Comparison of ENCODE assay signal across 19 mouse cellular contexts in genomic region chrX:159066212-159066611, GRCm38 (mm10).
A peak's percentile ranks its signal among the peaks of the same experiment; 100 is the strongest.
DNase-seq lines count a peak whose midpoint lies in the region; ATAC-seq and TF ChIP-seq lines count a peak whose summit lies in the region.
"Had no signal": no experiment of that assay in that cellular context is flagged by ENCODE, and none has a peak within 500 bp of the region (broad histone marks: within the 10 kb centered on the region; RNA-seq: fewer than 3 reads in every experiment).

No protein-coding gene starts in this region.

- no peaks in the 10 kb centered on the region for H3K4me1 ChIP-seq in forebrain, embryonic 16.5 days (replicated peaks; ENCODE audit: control insufficient read depth, insufficient read depth, low read length)
- no peaks in the 10 kb centered on the region for H3K4me1 ChIP-seq in forebrain, embryonic 15.5 days
- H3K4me1 ChIP-seq: embryonic facial prominence, embryonic 15.5 days had no signal

- H3K36me3 ChIP-seq in forebrain, embryonic 16.5 days (ENCODE audit: control insufficient read depth, insufficient read depth) = no peaks in the 10 kb centered on the region
- H3K36me3 ChIP-seq in forebrain, embryonic 15.5 days = no peaks in the 10 kb centered on the region
- H3K36me3 ChIP-seq: embryonic facial prominence, embryonic 15.5 days had no signal

- ATAC-seq in forebrain, embryonic 16.5 days = no peak
- no peak for ATAC-seq in forebrain, embryonic 15.5 days (replicated peaks)
- ATAC-seq: intestine, embryonic 16.5 days had no signal

- H3K27me3 ChIP-seq in forebrain, embryonic 16.5 days (replicated peaks; ENCODE audit: control insufficient read depth, insufficient read depth, low read length) = no peaks in the 10 kb centered on the region
- no peaks in the 10 kb centered on the region for H3K27me3 ChIP-seq in forebrain, embryonic 15.5 days
- H3K27me3 ChIP-seq: embryonic facial prominence, embryonic 15.5 days had no signal

- H3K9me3 ChIP-seq in forebrain, embryonic 16.5 days (ENCODE audit: control insufficient read depth, low read length) = no peaks in the 10 kb centered on the region
- H3K9me3 ChIP-seq in forebrain, embryonic 15.5 days = no peaks in the 10 kb centered on the region
- H3K9me3 ChIP-seq: embryonic facial prominence, embryonic 15.5 days had no signal

- H3K9ac ChIP-seq in forebrain, embryonic 16.5 days (replicated peaks; ENCODE audit: low read depth, low read length) = no peak overlapping the region
- no peak overlapping the region for H3K9ac ChIP-seq in forebrain, embryonic 15.5 days (replicated peaks)
- H3K9ac ChIP-seq: embryonic facial prominence, embryonic 15.5 days; hindbrain, embryonic 14.5 days had no signal

- H3K4me2 ChIP-seq in forebrain, embryonic 16.5 days (ENCODE audit: low read length) = no peak overlapping the region
- H3K4me2 ChIP-seq in forebrain, embryonic 15.5 days (replicated peaks) = no peak overlapping the region
- H3K4me2 ChIP-seq: embryonic facial prominence, embryonic 15.5 days; hindbrain, embryonic 14.5 days had no signal

- peak; percentile 79 for DNase-seq in brain, adult 2 months (ENCODE audit: low read depth, low spot score)
- peak; percentile 7 for DNase-seq in brain, embryonic 14.5 days (ENCODE audit: low read depth)
- DNase-seq in cerebellum, adult 18-20 months = peak; percentile 24 to 38
- DNase-seq in cerebellum, postnatal 10 days = peak; percentile 52 to 61
- DNase-seq in gastrocnemius, postnatal 36 days = no peak
- DNase-seq: adrenal gland, postnatal 10 days; embryo, embryonic 11 days; gastrocnemius, adult 2 months; gastrocnemius, postnatal 25 days; heart, adult 11 months; heart, postnatal 10 days; kidney, adult 8-10 months had no signal

- TF ChIP-seq POLR2A in brain, embryonic 14.5 days (IDR thresholded peaks at IDR 0.05; ENCODE audit: borderline replicate concordance, extremely low read depth, insufficient read depth, insufficient read length, poor library complexity, severe bottlenecking) = no peak

- no peak overlapping the region for H3K4me3 ChIP-seq in forebrain, embryonic 16.5 days (replicated peaks; ENCODE audit: low read length)
- H3K4me3 ChIP-seq in forebrain, embryonic 15.5 days = no peak overlapping the region
- H3K4me3 ChIP-seq: embryonic facial prominence, embryonic 15.5 days; erythroblast, embryonic 14.5 days; gastrocnemius, adult 2 months had no signal

- TF ChIP-seq CTCF in brain, embryonic 14.5 days (IDR thresholded peaks at IDR 0.05; ENCODE audit: borderline replicate concordance, extremely low read depth, insufficient read depth, insufficient read length) = no peak

- intact Hi-C loops in gastrocnemius, postnatal 36 days (cut with DNase I) = no loop called here

- 58% methylated on average over 2 of the region's 2 CpGs for WGBS in forebrain, embryonic 16.5 days
- WGBS in forebrain, embryonic 15.5 days = 60% methylated on average over 2 of the region's 2 CpGs

- no peak overlapping the region for H3K27ac ChIP-seq in forebrain, embryonic 16.5 days (ENCODE audit: low read length)
- no peak overlapping the region for H3K27ac ChIP-seq in forebrain, embryonic 15.5 days (replicated peaks)
- H3K27ac ChIP-seq: embryonic facial prominence, embryonic 15.5 days; gastrocnemius, adult 2 months; hindbrain, embryonic 14.5 days; kidney, postnatal 0 days had no signal

Comparison
In these comparisons a context has a peak if more than half of its experiments do, and no peak if none do; other contexts are left out.
1. DNase-seq: peak in brain, adult 2 months (single experiment), brain, embryonic 14.5 days (single experiment), cerebellum, adult 18-20 months (2 of 2) and cerebellum, postnatal 10 days (2 of 2); none in gastrocnemius, postnatal 36 days (0 of 2).